Comparison of ENCODE assay signal across 18 mouse cellular contexts in genomic region chr8:82992093-82992492, GRCm38 (mm10).
"Had no signal": no experiment of that assay in that cellular context is flagged by ENCODE, and none has a peak within 500 bp of the region (broad histone marks: within the 10 kb centered on the region; RNA-seq: fewer than 3 reads in every experiment).

No protein-coding gene starts in this region.

- H3K9ac ChIP-seq: liver, embryonic 15.5 days; midbrain, embryonic 13.5 days; neural tube, embryonic 15.5 days; stomach, embryonic 15.5 days had no signal

- H3K27ac ChIP-seq: left cerebral cortex, adult 2 months; limb, embryonic 10.5 days; liver, embryonic 15.5 days; midbrain, embryonic 13.5 days; neural tube, embryonic 15.5 days; stomach, embryonic 15.5 days had no signal

- H3K4me3 ChIP-seq: left cerebral cortex, adult 2 months; limb, embryonic 10.5 days; liver, embryonic 15.5 days; midbrain, embryonic 13.5 days; myocyte; neural tube, embryonic 15.5 days; stomach, embryonic 15.5 days had no signal

- H3K9me3 ChIP-seq: limb, embryonic 10.5 days; liver, embryonic 15.5 days; midbrain, embryonic 13.5 days; neural tube, embryonic 15.5 days; stomach, embryonic 15.5 days had no signal

- H3K4me1 ChIP-seq: limb, embryonic 10.5 days; liver, embryonic 15.5 days; stomach, embryonic 15.5 days had no signal

- DNase-seq: kidney, postnatal 10 days; kidney, postnatal 4 days; lung, adult 2 months; lung, postnatal 4 days; right cerebral cortex, adult 18-20 months; right cerebral cortex, postnatal 25 days; thymus, adult 2 months; thymus, postnatal 25 days had no signal

- H3K4me2 ChIP-seq: liver, embryonic 11.5 days; liver, embryonic 15.5 days; midbrain, embryonic 13.5 days; neural tube, embryonic 15.5 days; stomach, embryonic 15.5 days had no signal

- H3K36me3 ChIP-seq: limb, embryonic 10.5 days; liver, embryonic 15.5 days; midbrain, embryonic 13.5 days; neural tube, embryonic 15.5 days; stomach, embryonic 15.5 days had no signal

- ATAC-seq: intestine, postnatal 0 days; lung, postnatal 0 days; midbrain, embryonic 13.5 days had no signal

- H3K27me3 ChIP-seq: liver, embryonic 15.5 days; midbrain, embryonic 13.5 days; neural tube, embryonic 15.5 days; stomach, embryonic 15.5 days had no signal
